Mouse (Mus musculus) thymus, postnatal 4 days (tissue): ENCODE data around the gene Crebbp.
"Not testable (repeated sequence)": the region's sequence is repeated elsewhere in the genome, so short reads cannot be mapped to it uniquely, and the experiment has no call there.

Experiments used
- DNase-seq: peaks from one replicate; pipeline ENCODE4 v3.0.0; 2021

The Crebbp gene

GRCm38 (mm10) chr16:4138541-4138940 lies 75.3 kb downstream of the Crebbp start:
- DNase-seq: no peak

GRCm38 (mm10) chr16:4133754-4134153 lies 80.0 kb downstream of the Crebbp start:
- no peak for DNase-seq

GRCm38 (mm10) chr16:4128894-4129293 lies 84.9 kb downstream of the Crebbp start:
- DNase-seq: no peak

- no peak for DNase-seq
Observed at GRCm38 (mm10) chr16:4117072-4117471, 96.7 kb downstream of the Crebbp start.

- DNase-seq: no peak
Observed at GRCm38 (mm10) chr16:4100374-4100773, 113.4 kb downstream of the Crebbp start.

GRCm38 (mm10) chr16:4097521-4097920 lies 116.3 kb downstream of the Crebbp start:
- DNase-seq: no peak

GRCm38 (mm10) chr16:4096898-4097297 lies 116.9 kb downstream of the Crebbp start:
- no peak for DNase-seq

- DNase-seq: no peak
Observed at GRCm38 (mm10) chr16:4096141-4096540, 117.7 kb downstream of the Crebbp start.

GRCm38 (mm10) chr16:4087214-4087913 lies 126.4 kb downstream of the Crebbp start:
- no peak for DNase-seq

GRCm38 (mm10) chr16:4085851-4086387 lies 127.9 kb downstream of the Crebbp start:
- DNase-seq: no peak

- no peak for DNase-seq
Observed at GRCm38 (mm10) chr16:4085051-4085450, 128.7 kb downstream of the Crebbp start.

- not testable (repeated sequence) for DNase-seq
Observed at GRCm38 (mm10) chr16:4080419-4080818, 133.4 kb downstream of the Crebbp start.

GRCm38 (mm10) chr16:4079656-4080055 lies 134.1 kb downstream of the Crebbp start:
- no peak for DNase-seq

GRCm38 (mm10) chr16:4078302-4078701 lies 135.5 kb downstream of the Crebbp start:
- DNase-seq: peak; percentile 32

GRCm38 (mm10) chr16:4077384-4078061 lies 136.3 kb downstream of the Crebbp start, which contains the start of gene Trap1:
Trap1 (minus strand) TSS chr16:4077827.
- peak; percentile 97 for DNase-seq

GRCm38 (mm10) chr16:4074836-4075235 lies 139.0 kb downstream of the Crebbp start:
- DNase-seq: no peak

GRCm38 (mm10) chr16:4074297-4074696 lies 139.5 kb downstream of the Crebbp start:
- DNase-seq: no peak

GRCm38 (mm10) chr16:4068588-4068987 lies 145.2 kb downstream of the Crebbp start:
- DNase-seq: peak; percentile 80

- DNase-seq: no peak
Observed at GRCm38 (mm10) chr16:4064945-4065344, 148.9 kb downstream of the Crebbp start.

- DNase-seq: no peak
Observed at GRCm38 (mm10) chr16:4053811-4054210, 160.0 kb downstream of the Crebbp start.

GRCm38 (mm10) chr16:4052601-4053000 lies 161.2 kb downstream of the Crebbp start:
- DNase-seq: no peak

- DNase-seq: no peak
Observed at GRCm38 (mm10) chr16:4045524-4045923, 168.3 kb downstream of the Crebbp start.

GRCm38 (mm10) chr16:4044093-4044492 lies 169.7 kb downstream of the Crebbp start:
- no peak for DNase-seq

- DNase-seq: no peak
Observed at GRCm38 (mm10) chr16:4041646-4042045, 172.2 kb downstream of the Crebbp start.
